Mouse (Mus musculus) cortical plate, adult 2 months (tissue): ENCODE results near the gene Ppef2.

Experiments
- CTCF ChIP-seq: fragments of 200-500 bp; IDR thresholded peaks from 2 replicates; pipeline ENCODE4 v1.5.1; 2011; ENCODE audit warnings: mild to moderate bottlenecking, control low read depth, low read length; ENCODE audit not compliant: insufficient read depth; ENCODE audit errors: extremely low read depth
- POLR2A ChIP-seq: fragments of 200-500 bp; IDR thresholded peaks from 2 replicates; pipeline ENCODE4 v1.6.1; 2011; ENCODE audit warnings: mild to moderate bottlenecking, low read length, control low read depth; ENCODE audit not compliant: insufficient read depth; ENCODE audit errors: extremely low read depth

GRCm38 (mm10) chr5:92254476-92254875 lies 1.6 kb downstream of the Ppef2 start:
- TF ChIP-seq CTCF (no peak), POLR2A (no peak)
